Mouse (Mus musculus): ENCODE data around the gene Mcts1. TPM values are rescaled to one million over a fixed set of nuclear protein-coding genes. Genes with fewer than 3 reads are reported as not detected.

Mcts1 gene
- 53.0 and 62.4 TPM in 2 replicates for polyA plus RNA-seq (2014; fragmentation: Nextera tagmentation; extraction: Ambion mirVana)

DNA sequence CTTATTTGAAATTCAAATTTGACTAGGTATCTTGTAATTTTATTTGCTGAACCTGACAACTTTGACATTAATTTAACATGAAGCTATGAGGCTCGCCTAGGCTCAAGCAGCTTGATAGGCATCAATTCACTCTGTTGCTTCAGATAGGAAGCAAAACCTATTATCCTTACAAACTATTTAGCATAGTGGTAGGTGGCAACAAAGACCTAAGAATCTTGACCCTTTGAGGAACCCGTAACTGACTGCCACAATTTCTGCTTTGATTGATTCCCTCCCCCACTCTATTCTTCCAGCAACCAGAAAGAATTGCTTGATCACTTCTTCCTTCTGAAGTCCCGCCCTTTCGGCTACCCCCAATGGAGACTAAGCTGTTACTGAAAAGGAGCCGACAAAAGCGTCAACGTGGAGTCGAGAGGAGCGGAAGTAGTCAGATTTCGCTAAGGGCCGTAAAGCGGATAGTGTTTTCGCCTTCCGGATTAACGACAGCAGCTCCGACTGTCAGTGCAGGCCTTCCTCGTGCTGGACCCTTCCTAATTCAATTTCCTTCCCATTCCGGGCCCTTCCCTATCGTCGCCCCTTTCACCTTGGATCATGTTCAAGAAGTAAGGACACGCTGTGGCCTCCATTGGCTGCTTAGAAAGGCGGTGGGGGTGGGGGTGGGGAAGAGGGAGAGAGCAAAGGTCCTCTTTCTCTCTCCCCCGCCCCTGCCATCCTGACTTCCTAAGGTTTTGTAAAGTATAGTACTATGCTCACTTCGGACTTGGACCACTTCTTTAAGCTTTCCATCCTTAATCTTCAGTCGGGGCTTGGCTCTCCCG, at the start of gene Mcts1:
Mcts1 (plus strand) TSS at position 402 of the 818 bp plus-strand sequence.
- H3K36me3 ChIP-seq (ENCODE audit: control insufficient read depth, insufficient read depth, low read length) = no peaks in the 10 kb centered on the region
- H3K4me2 ChIP-seq (ENCODE audit: low read length) = peak within 1 kb of the TSS; percentile 73
- H3K9me3 ChIP-seq (ENCODE audit: control insufficient read depth, low read length) = no peaks in the 10 kb centered on the region
- no peaks in the 10 kb centered on the region for H3K4me1 ChIP-seq (ENCODE audit: control insufficient read depth in 2 of 2, insufficient read depth in 2 of 2, low read length in 2 of 2)
- peak within 1 kb of the TSS; percentile 55 to 71 for H3K4me3 ChIP-seq (ENCODE audit: control insufficient read depth in 1 of 2, insufficient read depth in 1 of 2, low read depth in 1 of 2, low read length in 2 of 2)
- H3K27ac ChIP-seq (replicated peaks in 1 of 2; ENCODE audit: control insufficient read depth in 1 of 2, insufficient read depth in 1 of 2, low read depth in 2 of 2, low read length in 2 of 2) = peak within 1 kb of the TSS; percentile 79 to 85
- H3K9ac ChIP-seq (ENCODE audit: low read length) = peak within 1 kb of the TSS; percentile 79
- H3K27me3 ChIP-seq (ENCODE audit: control insufficient read depth, insufficient read depth, low read length) = no peaks in the 10 kb centered on the region
- WGBS = 12% methylated on average over 25 of the region's 26 CpGs
- ATAC-seq (ENCODE audit: insufficient number of reproducible peaks, insufficient read depth, low FRiP score, low read depth) = peak; percentile 56; the same call in 1 of the 2 replicates

- no peak for ATAC-seq (ENCODE audit: insufficient number of reproducible peaks, insufficient read depth, low FRiP score, low read depth)
- Histone ChIP-seq H3K4me1 (ENCODE audit: control insufficient read depth in 2 of 2, insufficient read depth in 2 of 2, low read length in 2 of 2) (no peaks in the 10 kb centered on the region), H3K27me3 (ENCODE audit: control insufficient read depth, insufficient read depth, low read length) (no peaks in the 10 kb centered on the region), H3K36me3 (ENCODE audit: control insufficient read depth, insufficient read depth, low read length) (peaks cover 39% of the 10 kb centered on the region), H3K27ac (replicated peaks in 1 of 2; ENCODE audit: control insufficient read depth in 1 of 2, insufficient read depth in 1 of 2, low read depth in 2 of 2, low read length in 2 of 2) (no peak overlapping the region), H3K9ac (ENCODE audit: low read length) (no peak overlapping the region), H3K4me2 (ENCODE audit: low read length) (no peak overlapping the region), H3K9me3 (ENCODE audit: control insufficient read depth, low read length) (no peaks in the 10 kb centered on the region), H3K4me3 (ENCODE audit: control insufficient read depth in 1 of 2, insufficient read depth in 1 of 2, low read depth in 1 of 2, low read length in 2 of 2) (no peak overlapping the region)
Measured at GRCm38 (mm10) chrX:38553255-38553654, 47.1 kb upstream of the Mcts1 start.

GRCm38 (mm10) chrX:38563941-38564541, 36.3 kb upstream of the Mcts1 start:
- Histone ChIP-seq H3K36me3 (ENCODE audit: control insufficient read depth, insufficient read depth, low read length) (peaks cover 18% of the 10 kb centered on the region), H3K9me3 (ENCODE audit: control insufficient read depth, low read length) (no peaks in the 10 kb centered on the region), H3K27ac (replicated peaks in 1 of 2; ENCODE audit: control insufficient read depth in 1 of 2, insufficient read depth in 1 of 2, low read depth in 2 of 2, low read length in 2 of 2) (peak overlapping the region; percentile 92 to 93), H3K4me3 (ENCODE audit: control insufficient read depth in 1 of 2, insufficient read depth in 1 of 2, low read depth in 1 of 2, low read length in 2 of 2) (peak overlapping the region; percentile 54 to 61), H3K9ac (ENCODE audit: low read length) (peak overlapping the region; percentile 78), H3K27me3 (ENCODE audit: control insufficient read depth, insufficient read depth, low read length) (no peaks in the 10 kb centered on the region), H3K4me1 (ENCODE audit: control insufficient read depth in 2 of 2, insufficient read depth in 2 of 2, low read length in 2 of 2) (peaks cover 0 to 3% of the 10 kb centered on the region in 2 experiments; a peak in 1 of 4 replicates), H3K4me2 (ENCODE audit: low read length) (peak overlapping the region; percentile 72)
- WGBS = 20% methylated on average over 13 of the region's 19 CpGs
- no peak; the same call in 1 of the 2 replicates for ATAC-seq (ENCODE audit: insufficient number of reproducible peaks, insufficient read depth, low FRiP score, low read depth)

- 13% methylated on average over 37 of the region's 52 CpGs for WGBS
- H3K4me1 ChIP-seq (ENCODE audit: control insufficient read depth in 2 of 2, insufficient read depth in 2 of 2, low read length in 2 of 2) = peaks cover 0 to 3% of the 10 kb centered on the region in 2 experiments; a peak in 1 of 4 replicates
- peak; percentile 90 for ATAC-seq (ENCODE audit: insufficient number of reproducible peaks, insufficient read depth, low FRiP score, low read depth)
- no peaks in the 10 kb centered on the region for H3K27me3 ChIP-seq (ENCODE audit: control insufficient read depth, insufficient read depth, low read length)
- peaks cover 12% of the 10 kb centered on the region for H3K36me3 ChIP-seq (ENCODE audit: control insufficient read depth, insufficient read depth, low read length)
- H3K4me2 ChIP-seq (ENCODE audit: low read length) = peak overlapping the region; percentile 72
- no peaks in the 10 kb centered on the region for H3K9me3 ChIP-seq (ENCODE audit: control insufficient read depth, low read length)
- H3K27ac ChIP-seq (replicated peaks in 1 of 2; ENCODE audit: control insufficient read depth in 1 of 2, insufficient read depth in 1 of 2, low read depth in 2 of 2, low read length in 2 of 2) = peak overlapping the region; percentile 92 to 93
- H3K4me3 ChIP-seq (ENCODE audit: control insufficient read depth in 1 of 2, insufficient read depth in 1 of 2, low read depth in 1 of 2, low read length in 2 of 2) = peak overlapping the region; percentile 54 to 61
- H3K9ac ChIP-seq (ENCODE audit: low read length) = peak overlapping the region; percentile 78
Measured at GRCm38 (mm10) chrX:38564542-38565175, 35.7 kb upstream of the Mcts1 start.

DNA sequence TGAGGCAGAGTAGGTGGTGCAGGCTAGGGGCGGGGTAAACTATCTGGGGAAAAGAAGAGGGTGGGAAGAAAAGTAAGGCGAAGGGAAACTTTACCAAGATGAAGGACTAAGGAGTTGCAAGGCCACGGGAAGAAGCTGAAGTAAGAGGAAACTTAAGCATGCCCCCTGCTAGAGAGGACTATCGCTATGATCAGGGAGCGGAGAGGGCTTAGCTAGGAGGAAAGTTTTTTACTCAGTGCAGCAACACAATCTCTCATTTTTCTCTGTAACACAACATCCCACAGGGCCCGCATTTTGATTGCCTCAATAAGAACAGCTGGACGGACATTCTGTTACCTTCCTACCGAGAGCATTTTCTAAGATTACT, 35.2 kb upstream of the Mcts1 start:
- Histone ChIP-seq H3K9ac (ENCODE audit: low read length) (peak overlapping the region; percentile 78), H3K27me3 (ENCODE audit: control insufficient read depth, insufficient read depth, low read length) (no peaks in the 10 kb centered on the region), H3K4me3 (ENCODE audit: control insufficient read depth in 1 of 2, insufficient read depth in 1 of 2, low read depth in 1 of 2, low read length in 2 of 2) (peak overlapping the region; percentile 53 to 54), H3K4me1 (ENCODE audit: control insufficient read depth in 2 of 2, insufficient read depth in 2 of 2, low read length in 2 of 2) (peaks cover 0 to 3% of the 10 kb centered on the region in 2 experiments; a peak in 1 of 4 replicates), H3K4me2 (ENCODE audit: low read length) (peak overlapping the region; percentile 72), H3K36me3 (ENCODE audit: control insufficient read depth, insufficient read depth, low read length) (peaks cover 9% of the 10 kb centered on the region), H3K27ac (replicated peaks in 1 of 2; ENCODE audit: control insufficient read depth in 1 of 2, insufficient read depth in 1 of 2, low read depth in 2 of 2, low read length in 2 of 2) (peak overlapping the region; percentile 93), H3K9me3 (ENCODE audit: control insufficient read depth, low read length) (no peaks in the 10 kb centered on the region)
- WGBS = 13% methylated on average over 8 of the region's 8 CpGs
- ATAC-seq (ENCODE audit: insufficient number of reproducible peaks, insufficient read depth, low FRiP score, low read depth) = no peak

DNA sequence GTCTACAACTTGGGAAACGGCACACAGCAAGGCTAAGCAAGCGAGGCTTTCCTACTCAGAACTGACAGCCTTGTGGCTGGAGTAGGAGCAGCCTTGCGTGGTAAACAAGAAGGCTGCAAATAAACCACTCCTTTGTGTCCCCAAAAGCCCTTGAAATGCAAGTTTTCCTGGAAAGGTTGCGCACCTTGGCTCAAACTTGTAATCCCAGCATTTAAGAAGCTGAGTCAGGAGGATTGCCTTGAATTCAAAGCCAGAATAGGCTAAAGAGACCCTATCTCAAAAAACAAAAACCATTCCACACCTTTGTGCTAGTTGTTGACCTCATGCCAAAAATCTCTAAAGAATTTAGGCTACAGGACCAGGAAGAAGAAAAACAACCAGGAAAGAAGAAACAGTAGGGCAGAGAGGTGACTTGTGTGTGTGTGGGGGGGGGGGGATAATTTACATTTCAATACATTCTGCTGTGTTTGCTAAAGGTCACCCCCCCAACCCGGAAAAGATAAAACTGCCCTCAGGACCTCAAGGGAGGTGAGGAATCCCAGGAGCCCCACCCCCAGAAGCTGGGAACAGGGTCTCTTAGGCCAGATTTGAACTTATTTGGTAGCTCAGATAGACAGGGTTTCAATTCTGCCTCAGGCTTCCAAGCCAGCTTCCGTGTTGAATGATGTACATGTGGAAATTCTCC, 33.7 kb upstream of the Mcts1 start:
- H3K36me3 ChIP-seq (ENCODE audit: control insufficient read depth, insufficient read depth, low read length) = no peaks in the 10 kb centered on the region
- H3K4me2 ChIP-seq (ENCODE audit: low read length) = no peak overlapping the region
- no peak overlapping the region for H3K27ac ChIP-seq (replicated peaks in 1 of 2; ENCODE audit: control insufficient read depth in 1 of 2, insufficient read depth in 1 of 2, low read depth in 2 of 2, low read length in 2 of 2)
- H3K4me3 ChIP-seq (ENCODE audit: control insufficient read depth in 1 of 2, insufficient read depth in 1 of 2, low read depth in 1 of 2, low read length in 2 of 2) = no peak overlapping the region
- H3K9me3 ChIP-seq (ENCODE audit: control insufficient read depth, low read length) = no peaks in the 10 kb centered on the region
- WGBS = 61% methylated on average over 6 of the region's 6 CpGs
- H3K27me3 ChIP-seq (ENCODE audit: control insufficient read depth, insufficient read depth, low read length) = no peaks in the 10 kb centered on the region
- H3K9ac ChIP-seq (ENCODE audit: low read length) = no peak overlapping the region
- ATAC-seq (ENCODE audit: insufficient number of reproducible peaks, insufficient read depth, low FRiP score, low read depth) = no peak
- H3K4me1 ChIP-seq (ENCODE audit: control insufficient read depth in 2 of 2, insufficient read depth in 2 of 2, low read length in 2 of 2) = peaks cover 0 to 3% of the 10 kb centered on the region in 2 experiments; a peak in 1 of 4 replicates

- Histone ChIP-seq H3K9ac (ENCODE audit: low read length) (no peak within 1 kb of the TSS), H3K4me2 (ENCODE audit: low read length) (peak within 1 kb of the TSS; percentile 31), H3K4me3 (ENCODE audit: control insufficient read depth in 1 of 2, insufficient read depth in 1 of 2, low read depth in 1 of 2, low read length in 2 of 2) (peak within 1 kb of the TSS in 1 of 2 experiments; percentile 17; a peak in 1 of 4 replicates), H3K9me3 (ENCODE audit: control insufficient read depth, low read length) (no peaks in the 10 kb centered on the region), H3K36me3 (ENCODE audit: control insufficient read depth, insufficient read depth, low read length) (no peaks in the 10 kb centered on the region), H3K4me1 (ENCODE audit: control insufficient read depth in 2 of 2, insufficient read depth in 2 of 2, low read length in 2 of 2) (no peaks in the 10 kb centered on the region), H3K27ac (replicated peaks in 1 of 2; ENCODE audit: control insufficient read depth in 1 of 2, insufficient read depth in 1 of 2, low read depth in 2 of 2, low read length in 2 of 2) (no peak within 1 kb of the TSS; a peak in 1 of 4 replicates), H3K27me3 (ENCODE audit: control insufficient read depth, insufficient read depth, low read length) (no peaks in the 10 kb centered on the region)
- ATAC-seq (ENCODE audit: insufficient number of reproducible peaks, insufficient read depth, low FRiP score, low read depth) = peak; percentile 54; the same call in 1 of the 2 replicates
- WGBS = 54% methylated on average over 15 of the region's 15 CpGs
Measured at GRCm38 (mm10) chrX:38576078-38576477, 24.3 kb upstream of the Mcts1 start, which contains the start of gene Cul4b. Cul4b (minus strand) TSS chrX:38576196.

All from heart, embryonic 14.5 days (tissue).